Mouse (Mus musculus) bone marrow macrophage, adult 2 months (primary cell): ENCODE results near the gene Spp2. TPM values are rescaled to one million over a fixed set of nuclear protein-coding genes. Genes with fewer than 3 reads are reported as not detected.

Source experiments
- H3K27ac ChIP-seq: 2 replicates; pipeline ENCODE4 v1.5.1; 2012; ENCODE audit warnings: low read depth, low read length; ENCODE audit not compliant: insufficient read depth
- H3K4me1 ChIP-seq: 2 replicates; pipeline ENCODE4 v1.6.1; 2012; ENCODE audit warnings: low read length; ENCODE audit not compliant: control insufficient read depth, insufficient read depth
- H3K4me3 ChIP-seq: 2 replicates; pipeline ENCODE4 v1.5.1; 2012; ENCODE audit warnings: mild to moderate bottlenecking, low read length, moderate library complexity; ENCODE audit not compliant: insufficient read depth
- CTCF ChIP-seq: IDR thresholded peaks from 2 replicates; pipeline ENCODE4 v1.5.1; 2012; ENCODE audit warnings: low read depth, mild to moderate bottlenecking, low read length, moderate library complexity
- POLR2A ChIP-seq: IDR thresholded peaks from 2 replicates; pipeline ENCODE4 v1.6.1; 2012; ENCODE audit warnings: mild to moderate bottlenecking, low read depth, low read length, borderline replicate concordance
- polyA plus RNA-seq: library from polyadenylated mRNA; stranded (reverse); fragments of >200 nt; gene quantifications from 2 replicates; pipeline ENCODE4 v1.2.4, GENCODE M21; 2012; ENCODE audit not compliant: missing spikeins, insufficient read depth, insufficient read length

The Spp2 gene
- polyA plus RNA-seq, 1 experiment: not detected

- no peak for TF ChIP-seq CTCF
- no peak for TF ChIP-seq POLR2A
- no peak overlapping the region for H3K4me3 ChIP-seq
- H3K27ac ChIP-seq: no peak overlapping the region
- H3K4me1 ChIP-seq: no peaks in the 10 kb centered on the region
Observed at GRCm38 (mm10) chr1:88463241-88463640, 56.5 kb downstream of the Spp2 start.

DNA sequence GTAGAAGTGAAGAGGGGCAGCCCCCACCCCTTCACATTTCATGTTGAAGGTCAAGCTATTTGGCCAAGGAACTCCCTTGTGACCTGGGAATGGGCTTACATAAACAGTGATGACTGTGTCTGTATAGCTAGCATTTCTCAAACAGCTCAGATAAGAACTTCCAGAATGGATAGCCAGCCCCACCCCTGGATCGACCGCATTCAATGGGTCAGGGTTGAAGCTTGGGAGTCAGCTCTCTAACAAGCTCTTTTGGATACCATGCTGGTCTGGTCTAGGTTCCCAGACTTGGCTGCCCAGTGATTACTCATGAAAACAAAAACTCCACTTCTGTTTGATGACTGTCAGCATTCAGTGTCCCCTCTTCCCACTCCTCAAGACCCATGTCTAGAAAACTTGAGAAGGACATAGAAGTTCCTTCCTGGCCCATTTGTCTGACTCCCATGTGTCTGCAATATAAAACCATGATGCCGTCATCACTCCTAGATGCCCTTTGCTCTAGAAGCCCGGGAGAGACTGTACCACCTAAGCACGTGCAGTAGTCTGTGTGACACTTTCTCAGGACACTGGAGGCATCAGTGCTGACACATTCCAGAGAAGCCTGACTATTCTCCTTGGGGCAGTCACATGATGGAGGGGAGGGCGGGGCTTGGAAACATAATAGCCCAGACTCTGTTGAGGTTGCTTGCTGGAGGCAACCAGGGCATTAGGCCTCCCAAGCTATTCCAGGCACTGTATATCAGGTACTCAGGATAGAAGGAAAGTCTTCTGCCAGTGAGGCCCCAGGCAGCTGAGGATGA is 57.5 kb downstream of the Spp2 start:
- Histone ChIP-seq H3K4me1 (no peaks in the 10 kb centered on the region), H3K4me3 (no peak overlapping the region), H3K27ac (no peak overlapping the region)
- TF ChIP-seq CTCF: no peak
- no peak for TF ChIP-seq POLR2A

DNA sequence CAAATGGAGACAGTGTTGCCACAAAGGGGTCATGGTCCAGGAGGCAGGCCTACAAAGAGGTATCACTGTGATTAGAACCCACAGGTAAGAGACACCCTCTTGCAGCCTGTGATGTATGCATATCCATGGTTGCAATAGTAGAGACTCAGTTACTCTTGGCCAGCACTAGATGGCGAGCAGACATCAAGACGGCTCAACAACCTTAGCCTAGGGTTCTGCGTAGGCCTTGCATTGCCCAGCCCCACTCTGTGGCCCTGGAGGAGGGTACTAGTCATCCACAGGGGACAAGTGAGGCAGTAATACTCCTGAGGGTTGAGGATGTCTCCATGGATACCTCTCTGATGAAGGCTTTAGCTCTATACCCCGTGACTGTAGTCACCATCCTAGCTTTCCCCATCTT is 59.0 kb downstream of the Spp2 start:
- Histone ChIP-seq H3K4me1 (no peaks in the 10 kb centered on the region), H3K4me3 (no peak overlapping the region), H3K27ac (no peak overlapping the region)
- TF ChIP-seq CTCF (no peak), POLR2A (no peak)

GRCm38 (mm10) chr1:88466325-88467064 is 59.7 kb downstream of the Spp2 start:
- no peak overlapping the region for H3K27ac ChIP-seq
- H3K4me1 ChIP-seq: no peaks in the 10 kb centered on the region
- no peak overlapping the region for H3K4me3 ChIP-seq
- TF ChIP-seq POLR2A (no peak), CTCF (no peak)

- no peaks in the 10 kb centered on the region for H3K4me1 ChIP-seq
- H3K27ac ChIP-seq: no peak overlapping the region
- TF ChIP-seq CTCF (no peak), POLR2A (no peak)
- no peak overlapping the region for H3K4me3 ChIP-seq
Observed at GRCm38 (mm10) chr1:88467866-88468265, 61.1 kb downstream of the Spp2 start.

GRCm38 (mm10) chr1:88468335-88468734 is 61.6 kb downstream of the Spp2 start:
- TF ChIP-seq POLR2A: no peak
- Histone ChIP-seq H3K27ac (no peak overlapping the region), H3K4me3 (no peak overlapping the region), H3K4me1 (no peaks in the 10 kb centered on the region)

- Histone ChIP-seq H3K27ac (no peak overlapping the region), H3K4me3 (no peak overlapping the region), H3K4me1 (peaks cover 8% of the 10 kb centered on the region)
- TF ChIP-seq POLR2A: no peak
- no peak for TF ChIP-seq CTCF
Observed at GRCm38 (mm10) chr1:88469746-88470145, 63.0 kb downstream of the Spp2 start.

- H3K4me3 ChIP-seq: no peak overlapping the region
- H3K4me1 ChIP-seq: peaks cover 13% of the 10 kb centered on the region
- TF ChIP-seq POLR2A: no peak
- no peak for TF ChIP-seq CTCF
- H3K27ac ChIP-seq: no peak overlapping the region
Observed at GRCm38 (mm10) chr1:88472258-88472657, 65.5 kb downstream of the Spp2 start.

GRCm38 (mm10) chr1:88473899-88474298 is 67.1 kb downstream of the Spp2 start:
- no peak for TF ChIP-seq CTCF
- no peak for TF ChIP-seq POLR2A
- Histone ChIP-seq H3K4me1 (peaks cover 13% of the 10 kb centered on the region), H3K4me3 (no peak overlapping the region), H3K27ac (no peak overlapping the region)

- Histone ChIP-seq H3K27ac (no peak overlapping the region), H3K4me1 (peaks cover 13% of the 10 kb centered on the region), H3K4me3 (no peak overlapping the region)
- TF ChIP-seq POLR2A: no peak
- no peak for TF ChIP-seq CTCF
Observed at GRCm38 (mm10) chr1:88474598-88474997, 67.8 kb downstream of the Spp2 start.
